Mouse (Mus musculus): ENCODE results near the gene Paxbp1. TPM values are rescaled to one million over a fixed set of nuclear protein-coding genes. Genes with fewer than 3 reads are reported as not detected.

Paxbp1 gene
- polyA plus RNA-seq, 1 experiment: 90.4 TPM

- Histone ChIP-seq H3K4me1 (ENCODE audit: control insufficient read depth, insufficient read depth, low read length) (0 out of 2 replicates have a peak, but pooled peaks cover 2% of the 10 kb centered on the region), H3K27ac (ENCODE audit: insufficient read depth, low read length) (peak overlapping the region; percentile 31; the same call in 1 of the 2 replicates), H3K4me3 (ENCODE audit: insufficient read depth, low read length) (peak overlapping the region; percentile 90)
- no peak for TF ChIP-seq CTCF (IDR thresholded peaks at IDR 0.05; ENCODE audit: borderline replicate concordance, insufficient read depth, low read length)
- TF ChIP-seq POLR2A (IDR thresholded peaks at IDR 0.05; ENCODE audit: low read depth, low read length): no peak
These were observed 34.3 kb downstream of the Paxbp1 start for GRCm38 (mm10) chr16:91009942-91010529.

DNA sequence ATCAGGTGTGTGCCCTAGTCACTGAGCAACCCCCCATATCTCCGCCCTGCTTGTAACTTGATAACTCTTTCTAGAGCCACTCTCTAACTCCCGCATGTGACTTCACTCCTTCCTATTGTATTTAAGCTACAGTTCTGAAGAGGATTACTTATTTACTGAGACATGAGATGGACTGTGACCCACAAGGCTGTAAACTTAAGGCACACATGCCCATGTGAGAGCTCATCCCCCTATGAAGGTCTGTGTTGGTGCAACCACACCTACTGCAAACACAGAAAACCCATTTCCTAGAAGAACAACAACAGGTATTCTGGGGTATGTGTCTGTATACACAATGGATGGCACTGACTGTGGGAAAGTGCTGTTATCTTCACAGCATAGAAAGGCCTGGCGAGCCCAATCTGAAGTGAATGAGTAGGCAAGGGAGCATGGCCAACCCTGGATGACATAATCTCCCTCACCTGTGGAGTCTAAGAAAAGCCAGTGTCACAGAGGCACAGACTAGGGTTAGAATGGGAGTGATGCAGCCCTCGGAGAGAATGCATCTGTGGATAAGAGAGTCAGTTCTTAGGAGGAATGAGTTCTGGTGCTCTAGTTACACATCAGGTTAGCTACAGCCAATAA is 39.3 kb downstream of the Paxbp1 start:
- Histone ChIP-seq H3K27ac (ENCODE audit: insufficient read depth, low read length) (no peak overlapping the region), H3K4me3 (ENCODE audit: insufficient read depth, low read length) (no peak overlapping the region), H3K4me1 (ENCODE audit: control insufficient read depth, insufficient read depth, low read length) (no peaks in the 10 kb centered on the region)
- TF ChIP-seq CTCF (IDR thresholded peaks at IDR 0.05; ENCODE audit: borderline replicate concordance, insufficient read depth, low read length) (no peak), POLR2A (IDR thresholded peaks at IDR 0.05; ENCODE audit: low read depth, low read length) (no peak)

- no peaks in the 10 kb centered on the region for H3K4me1 ChIP-seq (ENCODE audit: control insufficient read depth, insufficient read depth, low read length)
- H3K4me3 ChIP-seq (ENCODE audit: insufficient read depth, low read length): no peak overlapping the region
- TF ChIP-seq POLR2A (IDR thresholded peaks at IDR 0.05; ENCODE audit: low read depth, low read length): no peak
- no peak for TF ChIP-seq CTCF (IDR thresholded peaks at IDR 0.05; ENCODE audit: borderline replicate concordance, insufficient read depth, low read length)
- H3K27ac ChIP-seq (ENCODE audit: insufficient read depth, low read length): no peak overlapping the region
These were observed 43.2 kb downstream of the Paxbp1 start for GRCm38 (mm10) chr16:91001098-91001497.

GRCm38 (mm10) chr16:90999827-91000226 is 44.5 kb downstream of the Paxbp1 start:
- TF ChIP-seq POLR2A (IDR thresholded peaks at IDR 0.05; ENCODE audit: low read depth, low read length): no peak
- TF ChIP-seq CTCF (IDR thresholded peaks at IDR 0.05; ENCODE audit: borderline replicate concordance, insufficient read depth, low read length): no peak
- H3K4me1 ChIP-seq (ENCODE audit: control insufficient read depth, insufficient read depth, low read length): no peaks in the 10 kb centered on the region
- no peak overlapping the region for H3K4me3 ChIP-seq (ENCODE audit: insufficient read depth, low read length)
- H3K27ac ChIP-seq (ENCODE audit: insufficient read depth, low read length): no peak overlapping the region

GRCm38 (mm10) chr16:90997822-90998221 is 46.5 kb downstream of the Paxbp1 start:
- H3K4me3 ChIP-seq (ENCODE audit: insufficient read depth, low read length): no peak overlapping the region
- H3K27ac ChIP-seq (ENCODE audit: insufficient read depth, low read length): no peak overlapping the region
- peaks cover 3% of the 10 kb centered on the region; the same call in 1 of the 2 replicates for H3K4me1 ChIP-seq (ENCODE audit: control insufficient read depth, insufficient read depth, low read length)
- no peak for TF ChIP-seq CTCF (IDR thresholded peaks at IDR 0.05; ENCODE audit: borderline replicate concordance, insufficient read depth, low read length)
- TF ChIP-seq POLR2A (IDR thresholded peaks at IDR 0.05; ENCODE audit: low read depth, low read length): no peak

DNA sequence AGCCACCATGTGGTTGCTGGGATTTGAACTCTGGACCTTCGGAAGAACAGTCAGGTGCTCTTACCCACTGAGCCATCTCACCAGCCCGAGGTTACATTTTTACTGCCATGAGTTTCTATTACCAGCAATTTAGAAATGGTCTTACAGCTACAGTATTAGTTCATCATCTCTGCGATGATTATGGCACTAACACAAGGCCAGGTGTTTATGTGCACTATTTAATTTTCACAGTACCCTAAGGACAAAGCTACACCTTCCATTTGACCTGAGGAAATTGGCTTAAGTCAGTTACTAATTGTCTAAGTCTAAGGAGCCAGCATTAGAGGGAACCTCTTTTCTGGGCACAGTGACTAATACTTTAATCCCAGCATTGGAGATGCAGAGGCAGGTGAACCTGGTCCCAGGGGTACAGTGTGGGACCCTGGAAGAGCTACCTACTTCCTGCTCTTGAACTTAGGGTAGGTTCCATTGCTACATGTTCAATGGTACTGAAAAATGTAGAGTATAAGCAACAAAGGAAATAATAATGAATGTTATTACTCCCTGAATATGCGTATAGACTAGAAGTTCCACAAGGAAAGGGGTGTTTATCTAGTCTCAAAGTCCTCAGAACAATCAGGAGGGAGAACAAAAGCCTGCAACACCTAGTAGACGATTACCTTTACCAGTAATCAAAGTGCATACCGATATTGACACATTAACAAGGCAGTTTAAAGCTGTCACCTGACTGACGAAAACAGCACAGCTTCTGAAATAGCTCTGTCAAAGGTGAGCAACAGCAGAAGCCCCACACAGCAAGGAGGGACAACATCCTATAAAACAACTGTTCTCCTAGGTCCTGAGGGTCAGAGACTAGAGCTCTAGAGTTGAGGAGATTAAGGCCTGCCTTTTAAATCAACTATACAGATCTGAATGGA is 47.8 kb downstream of the Paxbp1 start:
- Histone ChIP-seq H3K4me1 (ENCODE audit: control insufficient read depth, insufficient read depth, low read length) (peaks cover 3% of the 10 kb centered on the region; the same call in 1 of the 2 replicates), H3K4me3 (ENCODE audit: insufficient read depth, low read length) (no peak overlapping the region), H3K27ac (ENCODE audit: insufficient read depth, low read length) (no peak overlapping the region)
- TF ChIP-seq POLR2A (IDR thresholded peaks at IDR 0.05; ENCODE audit: low read depth, low read length): no peak
- no peak for TF ChIP-seq CTCF (IDR thresholded peaks at IDR 0.05; ENCODE audit: borderline replicate concordance, insufficient read depth, low read length)

GRCm38 (mm10) chr16:90995498-90995897 is 48.8 kb downstream of the Paxbp1 start:
- no peak overlapping the region for H3K4me3 ChIP-seq (ENCODE audit: insufficient read depth, low read length)
- peak overlapping the region; percentile 0; the same call in 1 of the 2 replicates for H3K27ac ChIP-seq (ENCODE audit: insufficient read depth, low read length)
- H3K4me1 ChIP-seq (ENCODE audit: control insufficient read depth, insufficient read depth, low read length): peaks cover 3% of the 10 kb centered on the region; the same call in 1 of the 2 replicates
- TF ChIP-seq CTCF (IDR thresholded peaks at IDR 0.05; ENCODE audit: borderline replicate concordance, insufficient read depth, low read length) (no peak), POLR2A (IDR thresholded peaks at IDR 0.05; ENCODE audit: low read depth, low read length) (no peak)

- H3K4me1 ChIP-seq (ENCODE audit: control insufficient read depth, insufficient read depth, low read length): peaks cover 3% of the 10 kb centered on the region; the same call in 1 of the 2 replicates
- TF ChIP-seq CTCF (IDR thresholded peaks at IDR 0.05; ENCODE audit: borderline replicate concordance, insufficient read depth, low read length): no peak
- no peak for TF ChIP-seq POLR2A (IDR thresholded peaks at IDR 0.05; ENCODE audit: low read depth, low read length)
- no peak overlapping the region for H3K4me3 ChIP-seq (ENCODE audit: insufficient read depth, low read length)
- H3K27ac ChIP-seq (ENCODE audit: insufficient read depth, low read length): 0 out of 2 replicates have a peak overlapping the region, but pooled peaks have one; percentile 0
These were observed 49.3 kb downstream of the Paxbp1 start for GRCm38 (mm10) chr16:90995023-90995422.

DNA sequence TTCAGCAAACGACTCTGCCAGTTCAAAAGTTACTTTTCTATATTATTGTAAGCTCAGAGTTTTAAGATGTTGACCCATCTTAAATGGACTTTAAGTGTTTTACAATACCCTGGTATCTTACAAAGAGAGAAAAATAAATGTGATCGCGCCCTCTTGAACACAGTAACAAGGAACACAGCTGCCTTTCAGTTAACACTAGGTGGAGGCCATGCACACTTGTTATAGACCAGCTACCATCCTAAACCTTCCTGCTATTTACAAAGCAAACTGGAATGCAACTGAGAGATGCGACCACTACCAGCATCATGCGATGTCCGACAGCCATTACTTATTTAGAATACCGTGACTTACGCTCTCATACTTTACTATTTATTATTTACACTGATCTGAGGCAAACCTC is 55.2 kb downstream of the Paxbp1 start:
- H3K4me1 ChIP-seq (ENCODE audit: control insufficient read depth, insufficient read depth, low read length): no peaks in the 10 kb centered on the region
- H3K27ac ChIP-seq (ENCODE audit: insufficient read depth, low read length): no peak overlapping the region
- H3K4me3 ChIP-seq (ENCODE audit: insufficient read depth, low read length): no peak overlapping the region
- TF ChIP-seq CTCF (IDR thresholded peaks at IDR 0.05; ENCODE audit: borderline replicate concordance, insufficient read depth, low read length) (no peak), POLR2A (IDR thresholded peaks at IDR 0.05; ENCODE audit: low read depth, low read length) (no peak)

Measured in embryonic fibroblast, embryonic 13.5 days (primary cell).